Mouse (Mus musculus): ENCODE measurements around the gene Gm13212. TPM values are rescaled to one million over a fixed set of nuclear protein-coding genes. Genes with fewer than 3 reads are reported as not detected.
A peak's percentile ranks its signal among the peaks of the same experiment; 100 is the strongest.
"Not testable (repeated sequence)": the region's sequence is repeated elsewhere in the genome, so short reads cannot be mapped to it uniquely, and the experiment has no call there.

Gene Gm13212
- polyA plus RNA-seq (2017; shearing (Covaris generic)), result 10 to 100 TPM; 11.2 to 16.2 TPM

- ATAC-seq, result peak; percentile 92
Measured at GRCm38 (mm10) chr4:145585078-145585477, at the start of gene Gm13212. Gene Gm13212, plus strand, starts transcription at chr4:145585166.

DNA sequence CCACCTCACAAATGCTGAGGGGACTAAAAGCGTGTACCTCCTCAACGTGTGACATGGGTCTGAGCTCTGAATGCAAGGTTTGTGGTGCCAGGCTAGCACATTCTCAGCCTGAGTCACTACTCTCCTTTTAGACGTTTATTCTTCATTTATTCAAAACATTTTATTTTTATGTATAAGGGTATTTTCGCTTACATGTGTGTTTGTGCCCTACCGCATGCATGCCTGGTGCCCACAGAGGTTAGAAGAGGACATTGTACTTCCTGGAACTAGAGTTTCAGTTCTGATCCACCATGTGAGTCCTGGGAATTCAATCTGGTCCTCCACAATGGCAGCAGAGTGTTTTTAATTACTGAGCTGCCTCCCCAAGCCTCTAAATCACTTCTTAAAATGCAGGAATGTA, 41.1 kb upstream of the Gm13212 start:
- not testable (repeated sequence) for ATAC-seq

GRCm38 (mm10) chr4:145545106-145545505, 39.9 kb upstream of the Gm13212 start:
- not testable (repeated sequence) for ATAC-seq

DNA sequence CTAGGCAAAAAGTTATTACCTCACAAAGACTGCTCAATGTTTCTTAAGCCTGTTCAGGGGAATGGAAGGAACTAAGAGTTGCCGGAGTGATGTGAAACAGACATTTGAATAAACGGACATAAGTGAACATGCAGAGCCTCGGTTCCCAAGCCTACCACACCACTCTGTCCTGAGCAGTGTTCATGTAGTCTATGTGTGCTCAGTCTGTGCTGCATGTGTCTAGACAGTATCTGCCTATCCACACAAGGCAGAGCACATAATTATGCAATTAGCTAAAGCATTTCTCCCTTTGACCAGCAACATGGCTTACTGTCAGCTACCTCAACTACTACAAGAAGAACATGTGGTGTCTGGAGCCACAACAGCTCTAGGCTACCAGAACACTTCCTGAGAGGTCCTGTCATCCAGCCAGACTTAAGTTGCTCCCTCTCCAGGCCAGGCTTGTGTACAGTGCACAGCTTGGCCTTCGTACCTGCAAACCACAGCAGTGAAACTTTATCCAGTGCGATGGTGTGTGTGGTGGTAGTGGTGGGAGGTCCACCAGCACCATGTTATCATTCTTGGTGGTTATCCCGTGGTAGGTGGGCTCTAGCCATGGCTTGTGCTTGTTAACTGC, 39.1 kb upstream of the Gm13212 start:
- not testable (repeated sequence) for ATAC-seq

GRCm38 (mm10) chr4:145546477-145546876, 38.5 kb upstream of the Gm13212 start:
- ATAC-seq, result not testable (repeated sequence)

- no peak for ATAC-seq
Measured at GRCm38 (mm10) chr4:145556680-145557079, 28.3 kb upstream of the Gm13212 start.

- no peak for ATAC-seq
Measured at GRCm38 (mm10) chr4:145559505-145560099, 25.4 kb upstream of the Gm13212 start.

DNA sequence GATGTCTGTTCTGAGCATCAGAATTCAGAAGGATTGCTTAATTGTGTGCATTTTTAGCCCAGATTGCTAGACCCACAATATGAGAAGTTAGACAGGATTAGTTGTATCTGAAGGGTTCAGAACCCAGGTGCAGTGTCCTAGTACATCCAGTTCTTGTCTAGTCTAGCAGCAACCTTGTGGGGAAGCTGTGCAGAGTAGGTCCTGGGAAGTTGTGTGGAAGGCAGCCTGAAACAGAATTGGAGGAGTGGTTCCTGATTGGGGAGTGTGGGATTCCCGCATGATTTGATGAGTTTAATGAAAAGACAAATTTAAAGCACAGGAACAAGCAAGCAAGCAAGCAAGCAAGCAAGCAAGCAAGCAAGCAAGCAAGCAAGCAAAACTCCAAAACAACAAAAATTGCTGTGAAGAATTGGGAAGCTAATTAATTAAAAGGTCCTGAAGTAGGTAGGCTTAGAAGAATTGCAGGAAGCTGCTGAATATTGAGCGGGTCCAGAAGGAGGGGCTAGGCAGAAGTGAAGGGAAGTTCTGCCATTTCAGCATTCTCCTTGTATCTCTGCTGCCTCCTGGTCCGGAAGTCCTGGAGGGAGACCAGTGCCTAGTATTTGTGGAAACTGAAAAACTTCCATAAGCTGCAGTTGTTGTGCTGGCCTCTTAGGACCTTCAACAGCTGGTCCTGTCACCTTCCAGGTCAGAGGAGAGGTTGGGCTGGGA, 20.7 kb upstream of the Gm13212 start:
- ATAC-seq, result peak; percentile 53

DNA sequence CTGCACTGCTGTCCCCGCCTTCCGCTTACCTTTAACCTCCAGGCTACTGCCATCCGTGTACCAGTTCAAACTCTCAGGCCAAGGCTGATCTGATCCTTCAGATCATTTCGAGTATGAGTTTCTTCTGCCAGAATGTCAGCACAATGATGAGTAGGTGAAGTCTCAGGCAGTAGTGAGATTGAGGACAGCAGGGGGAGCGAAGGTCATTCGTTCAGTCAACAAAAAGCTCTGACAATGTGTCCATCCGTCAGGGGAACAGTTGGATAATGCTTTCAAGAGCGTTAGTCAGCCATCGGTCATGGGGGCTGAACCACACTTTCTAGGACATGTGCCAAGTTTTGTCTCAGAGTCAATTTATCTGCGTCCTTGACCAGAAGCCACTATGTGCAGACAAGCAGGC, 14.5 kb upstream of the Gm13212 start:
- ATAC-seq, result not testable (repeated sequence)

DNA sequence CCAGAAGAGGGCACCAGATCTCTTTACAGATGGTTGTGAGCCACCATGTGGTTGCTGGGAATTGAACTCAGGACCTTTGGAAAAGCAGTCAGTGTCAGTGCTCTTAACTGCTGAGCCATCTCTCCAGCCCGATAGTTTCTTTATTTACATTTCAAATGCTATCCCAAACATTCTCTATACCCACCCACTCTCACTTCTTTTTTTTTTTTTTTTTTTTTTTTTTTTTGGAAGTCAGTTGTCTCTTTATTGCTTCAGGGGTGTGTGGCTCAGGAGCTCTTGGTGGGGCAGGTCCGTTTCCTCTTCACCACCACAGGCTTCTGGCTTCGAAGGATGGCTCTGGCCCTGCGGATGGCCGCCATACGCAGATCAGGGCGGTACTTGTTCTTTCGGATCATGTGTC, 8.3 kb upstream of the Gm13212 start:
- not testable (repeated sequence) for ATAC-seq

DNA sequence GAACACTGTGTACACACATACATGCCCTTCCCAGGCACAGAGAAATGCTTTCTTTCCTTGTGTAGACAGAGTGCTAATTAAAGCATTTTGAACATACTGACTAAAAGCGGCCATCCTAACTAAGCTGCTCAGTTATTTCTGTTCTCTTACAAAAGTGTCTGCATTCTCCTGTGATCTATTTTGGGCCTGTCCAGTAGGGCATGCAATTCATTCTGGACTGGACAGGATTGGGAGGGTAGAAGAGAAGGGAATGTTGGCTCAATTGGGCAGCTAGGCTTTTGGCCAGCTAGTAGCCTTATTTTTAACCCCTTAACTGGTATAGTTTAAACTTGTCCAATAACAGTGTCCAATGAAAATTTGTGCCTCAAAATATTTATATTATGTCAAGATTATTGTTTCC, 4.6 kb upstream of the Gm13212 start:
- not testable (repeated sequence) for ATAC-seq

- peak; percentile 37 for ATAC-seq
Measured at GRCm38 (mm10) chr4:145586046-145586445, 1.1 kb downstream of the Gm13212 start.

GRCm38 (mm10) chr4:145594183-145594582, 9.2 kb downstream of the Gm13212 start:
- not testable (repeated sequence) for ATAC-seq

DNA sequence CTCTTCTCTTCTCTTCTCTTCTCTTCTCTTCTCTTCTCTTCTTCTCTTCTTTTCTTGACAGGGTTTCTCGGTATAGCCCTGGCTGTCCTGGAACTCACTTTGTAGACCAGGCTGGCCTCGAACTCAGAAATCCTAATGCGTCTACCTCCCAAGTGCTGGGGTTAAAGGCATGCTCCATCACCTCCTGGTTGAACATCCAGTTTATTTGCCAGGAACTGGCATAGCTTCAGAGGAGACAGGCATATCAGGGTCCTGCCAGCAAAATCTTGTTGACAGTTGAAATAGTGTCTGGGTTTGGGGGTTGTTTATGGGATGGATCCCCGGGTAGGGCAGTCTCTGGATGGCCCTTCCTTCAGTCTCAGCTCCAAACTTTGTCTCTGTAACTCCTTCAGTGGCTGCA, 9.8 kb downstream of the Gm13212 start:
- not testable (repeated sequence) for ATAC-seq

GRCm38 (mm10) chr4:145640416-145641185, 55.6 kb downstream of the Gm13212 start:
- not testable (repeated sequence) for ATAC-seq

DNA sequence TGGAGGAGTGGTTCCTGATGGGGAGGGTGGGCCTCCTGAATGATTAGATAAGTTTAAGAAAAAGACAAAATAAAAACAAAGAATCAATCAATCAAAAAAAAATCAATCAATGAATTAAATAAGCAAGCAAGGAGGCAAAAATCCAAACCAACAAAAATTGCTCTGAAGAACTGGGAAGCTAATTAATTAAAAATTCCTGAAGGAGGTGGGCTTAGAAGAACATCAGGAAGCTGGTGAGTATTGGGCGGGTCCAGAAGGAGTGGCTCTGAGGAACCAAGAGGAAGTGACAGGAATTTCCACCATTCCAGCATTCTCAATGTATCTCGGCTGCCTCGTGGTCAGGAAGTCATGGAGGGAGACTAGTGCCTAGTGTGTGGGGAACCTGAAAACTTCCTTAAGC, 85.4 kb downstream of the Gm13212 start, which contains the start of gene Zfp980:
TSS of gene Zfp980 (plus strand) at position 301 of the 400 bp plus-strand sequence.
- ATAC-seq, result not testable (repeated sequence)

GRCm38 (mm10) chr4:145674286-145674780, 89.4 kb downstream of the Gm13212 start:
- ATAC-seq, result not testable (repeated sequence)

Other genes with a start within 250 kb of the Gm13212 start
- 1 to 10 TPM in 1 of 2 experiments, not detected in 1; 1.6 TPM for gene Zfp990, start 74.4 kb upstream of the Gm13212 start, polyA plus RNA-seq (2017; shearing (Covaris generic))
- not detected for gene Zfp980, start 85.5 kb downstream of the Gm13212 start, polyA plus RNA-seq (2017; shearing (Covaris generic))

Measured in CD4-positive, CD25-positive, alpha-beta regulatory T cell, adult 4 months (primary cell).